Mouse (Mus musculus): ENCODE data around the gene Gpat3.

DNA sequence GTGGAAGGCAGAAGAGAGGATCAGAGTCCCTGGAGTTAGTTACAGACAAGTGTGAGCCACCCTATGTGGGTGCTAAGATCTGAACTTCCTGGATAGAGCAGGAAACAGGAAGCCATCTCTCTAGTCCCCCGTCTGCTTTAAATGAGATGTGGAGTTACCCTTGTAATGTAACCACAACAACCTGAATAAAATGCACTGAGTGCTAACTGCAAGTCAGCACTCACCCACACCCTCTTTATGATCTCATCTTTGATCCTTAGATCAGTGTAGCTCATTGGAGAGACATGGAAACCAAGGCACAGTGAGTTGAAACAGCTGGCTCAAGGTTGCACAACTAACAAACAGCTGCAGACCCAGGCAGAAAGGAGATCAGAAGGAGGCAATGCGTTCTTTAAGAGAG lies 84.2 kb downstream of the Gpat3 start:
- TF ChIP-seq CTCF (IDR thresholded peaks at IDR 0.05; ENCODE audit: borderline replicate concordance, insufficient read depth, low read depth, low read length) (no peak), POLR2A (IDR thresholded peaks at IDR 0.05; ENCODE audit: borderline replicate concordance, insufficient read depth, low read length) (no peak)
